In the genomic region with DNA sequence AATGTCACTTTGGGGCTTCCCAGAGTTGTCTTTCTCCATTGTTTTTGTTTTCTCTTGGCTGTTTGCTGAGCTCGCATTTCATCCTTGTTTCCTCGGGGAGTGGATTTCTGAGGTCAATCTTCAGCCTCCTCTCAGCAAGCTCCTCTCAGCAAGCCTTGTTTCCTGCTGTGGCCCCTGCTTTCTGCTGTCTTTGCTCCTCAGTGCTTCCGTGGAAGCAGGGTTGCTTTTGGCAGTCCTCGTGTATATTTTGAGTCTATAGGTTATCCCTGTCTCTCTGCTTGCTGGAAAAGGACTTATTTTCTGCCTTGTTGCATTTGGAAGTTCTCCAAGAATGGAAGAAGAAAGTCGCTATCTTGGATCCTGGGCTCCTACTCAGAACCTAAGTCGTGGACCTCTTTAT, we compare ENCODE assay signal across 24 mouse cellular contexts. TPM values are rescaled to one million over a fixed set of nuclear protein-coding genes. Genes with fewer than 3 reads are reported as not detected.
DNase-seq lines count a peak whose midpoint lies in the region; ATAC-seq and TF ChIP-seq lines count a peak whose summit lies in the region.
"Had no signal": no experiment of that assay in that cellular context is flagged by ENCODE, and none has a peak within 500 bp of the region (broad histone marks: within the 10 kb centered on the region; RNA-seq: fewer than 3 reads in every experiment).

No protein-coding gene starts in this region.

- peak; percentile 3 for DNase-seq in hindbrain, embryonic 10.5 days (ENCODE audit: low spot score)
- peak; percentile 29 for DNase-seq in kidney, postnatal 0 days (ENCODE audit: low spot score)
- DNase-seq in kidney, adult 2 months: no peak
- no peak for DNase-seq in neural tube, embryonic 11.5 days (ENCODE audit: low spot score)
- DNase-seq in neural tube, embryonic 10.5 days (ENCODE audit: extremely low spot score, low spot score): no peak
- DNase-seq in layer of hippocampus, adult 8-10 months (ENCODE audit: low spot score in 2 of 2): no peak
- DNase-seq: adrenal gland, postnatal 14 days; cerebellum, adult 2 months; cerebellum, postnatal 10 days; embryo, embryonic 11 days; gastrocnemius, adult 2 months; gastrocnemius, postnatal 25 days had no signal

- H3K4me2 ChIP-seq in hindbrain, embryonic 16.5 days (ENCODE audit: low read length): no peak overlapping the region
- H3K4me2 ChIP-seq in kidney, postnatal 0 days (ENCODE audit: low read length): no peak overlapping the region
- H3K4me2 ChIP-seq in neural tube, embryonic 11.5 days (ENCODE audit: low read depth): no peak overlapping the region
- H3K4me2 ChIP-seq: embryonic facial prominence, embryonic 15.5 days; heart, embryonic 12.5 days; hindbrain, embryonic 15.5 days had no signal

- WGBS in hindbrain, embryonic 10.5 days: 24% methylated on average over 6 of the region's 6 CpGs
- WGBS in hindbrain, embryonic 16.5 days: 23% methylated on average over 6 of the region's 6 CpGs
- 14% methylated on average over 6 of the region's 6 CpGs for WGBS in kidney, postnatal 0 days
- WGBS in kidney, adult 2 months: 22% methylated on average over 6 of the region's 6 CpGs
- 30% methylated on average over 6 of the region's 6 CpGs for WGBS in neural tube, embryonic 11.5 days

- no peak overlapping the region for H3K9ac ChIP-seq in hindbrain, embryonic 16.5 days (ENCODE audit: low read depth, low read length)
- no peak overlapping the region for H3K9ac ChIP-seq in kidney, postnatal 0 days (ENCODE audit: low read depth, low read length)
- H3K9ac ChIP-seq in neural tube, embryonic 11.5 days (ENCODE audit: low read length): no peak overlapping the region
- H3K9ac ChIP-seq: embryonic facial prominence, embryonic 15.5 days; heart, embryonic 12.5 days; hindbrain, embryonic 15.5 days had no signal

- peaks cover 4% of the 10 kb centered on the region; the same call in 1 of the 2 replicates for H3K4me1 ChIP-seq in hindbrain, embryonic 10.5 days (replicated peaks)
- H3K4me1 ChIP-seq in hindbrain, embryonic 16.5 days (ENCODE audit: control insufficient read depth, insufficient read depth, low read depth, low read length): peaks cover 9% of the 10 kb centered on the region
- H3K4me1 ChIP-seq in kidney, postnatal 0 days (replicated peaks; ENCODE audit: insufficient read depth, low read length): no peaks in the 10 kb centered on the region
- no peaks in the 10 kb centered on the region for H3K4me1 ChIP-seq in kidney, adult 2 months (ENCODE audit: control insufficient read depth, insufficient read depth, low read length)
- H3K4me1 ChIP-seq in neural tube, embryonic 11.5 days (ENCODE audit: control insufficient read depth, insufficient read depth, low read length): no peaks in the 10 kb centered on the region
- H3K4me1 ChIP-seq: embryonic facial prominence, embryonic 15.5 days had no signal

- ATAC-seq in hindbrain, embryonic 16.5 days: no peak
- ATAC-seq in kidney, postnatal 0 days (replicated peaks; ENCODE audit: low FRiP score, low read depth): no peak
- no peak for ATAC-seq in neural tube, embryonic 11.5 days (ENCODE audit: insufficient read depth, low FRiP score, low TSS enrichment)
- ATAC-seq: activated CD4-positive, CD25-positive, alpha-beta regulatory T cell, adult 4 months; forebrain, embryonic 14.5 days; Patski had no signal

- no peak overlapping the region for H3K27ac ChIP-seq in hindbrain, embryonic 10.5 days
- H3K27ac ChIP-seq in hindbrain, embryonic 16.5 days (ENCODE audit: low read depth, low read length): no peak overlapping the region
- H3K27ac ChIP-seq in kidney, postnatal 0 days: no peak overlapping the region
- H3K27ac ChIP-seq in kidney, adult 2 months (ENCODE audit: insufficient read depth, low read depth, low read length): no peak overlapping the region
- H3K27ac ChIP-seq in neural tube, embryonic 11.5 days (ENCODE audit: low read depth, low read length): 0 out of 2 replicates have a peak overlapping the region, but pooled peaks have one; percentile 20
- H3K27ac ChIP-seq: embryonic facial prominence, embryonic 15.5 days; forebrain, embryonic 10.5 days; gastrocnemius, adult 2 months; hindbrain, embryonic 15.5 days had no signal

- no peaks in the 10 kb centered on the region for H3K36me3 ChIP-seq in hindbrain, embryonic 10.5 days
- no peaks in the 10 kb centered on the region for H3K36me3 ChIP-seq in hindbrain, embryonic 16.5 days (ENCODE audit: control insufficient read depth, insufficient read depth, low read length)
- no peaks in the 10 kb centered on the region for H3K36me3 ChIP-seq in kidney, postnatal 0 days (ENCODE audit: insufficient read depth, low read length)
- H3K36me3 ChIP-seq in kidney, adult 2 months (ENCODE audit: control insufficient read depth, insufficient read depth, low read length): no peaks in the 10 kb centered on the region
- no peaks in the 10 kb centered on the region for H3K36me3 ChIP-seq in neural tube, embryonic 11.5 days (ENCODE audit: control insufficient read depth, insufficient read depth, low read length)
- H3K36me3 ChIP-seq: embryonic facial prominence, embryonic 15.5 days; forebrain, embryonic 10.5 days; heart, embryonic 12.5 days; hindbrain, embryonic 15.5 days had no signal

- TF ChIP-seq POLR2A in kidney, adult 2 months (IDR thresholded peaks at IDR 0.05; ENCODE audit: low read depth, low read length): no peak

- no peak overlapping the region for H3K4me3 ChIP-seq in hindbrain, embryonic 10.5 days
- H3K4me3 ChIP-seq in hindbrain, embryonic 16.5 days (ENCODE audit: low read length): no peak overlapping the region
- H3K4me3 ChIP-seq in kidney, postnatal 0 days (replicated peaks; ENCODE audit: low read depth, low read length): no peak overlapping the region
- H3K4me3 ChIP-seq in kidney, adult 2 months (ENCODE audit: insufficient read depth, low read depth, low read length): no peak overlapping the region
- H3K4me3 ChIP-seq in neural tube, embryonic 11.5 days (ENCODE audit: low read depth, low read length): no peak overlapping the region
- H3K4me3 ChIP-seq: embryonic facial prominence, embryonic 15.5 days; erythroblast, embryonic 14.5 days; forebrain, embryonic 10.5 days; gastrocnemius, adult 2 months; heart, embryonic 12.5 days; hindbrain, embryonic 15.5 days had no signal

- no peak for TF ChIP-seq CTCF in kidney, postnatal 0 days (IDR thresholded peaks at IDR 0.05; ENCODE audit: low read depth)
- no peak for TF ChIP-seq CTCF in kidney, adult 2 months (conservative IDR thresholded peaks at IDR 0.05; ENCODE audit: insufficient read depth, insufficient read length, low read depth, low read length)

- no peaks in the 10 kb centered on the region for H3K27me3 ChIP-seq in hindbrain, embryonic 10.5 days (ENCODE audit: insufficient read depth, poor library complexity, severe bottlenecking)
- H3K27me3 ChIP-seq in hindbrain, embryonic 16.5 days (replicated peaks; ENCODE audit: control insufficient read depth, insufficient read depth, low read length): no peaks in the 10 kb centered on the region
- no peaks in the 10 kb centered on the region for H3K27me3 ChIP-seq in kidney, postnatal 0 days (ENCODE audit: insufficient read depth, low read length)
- H3K27me3 ChIP-seq in kidney, adult 2 months (replicated peaks; ENCODE audit: control insufficient read depth, insufficient read depth, low read length): no peaks in the 10 kb centered on the region
- no peaks in the 10 kb centered on the region for H3K27me3 ChIP-seq in neural tube, embryonic 11.5 days (ENCODE audit: control insufficient read depth, insufficient read depth, low read length)
- H3K27me3 ChIP-seq: embryonic facial prominence, embryonic 15.5 days; heart, embryonic 12.5 days; hindbrain, embryonic 15.5 days had no signal

- H3K9me3 ChIP-seq in hindbrain, embryonic 10.5 days: no peaks in the 10 kb centered on the region
- no peaks in the 10 kb centered on the region for H3K9me3 ChIP-seq in hindbrain, embryonic 16.5 days (ENCODE audit: control insufficient read depth, low read length)
- H3K9me3 ChIP-seq in kidney, postnatal 0 days (replicated peaks; ENCODE audit: low read length): no peaks in the 10 kb centered on the region
- H3K9me3 ChIP-seq in neural tube, embryonic 11.5 days (ENCODE audit: control insufficient read depth, low read length): no peaks in the 10 kb centered on the region
- H3K9me3 ChIP-seq: embryonic facial prominence, embryonic 15.5 days; forebrain, embryonic 10.5 days; heart, embryonic 12.5 days; hindbrain, embryonic 15.5 days had no signal

RNA-seq across cellular contexts. Expression of a gene that starts 24.9 kb away (rescaled TPM):
- 1.2 and 1.6 TPM in 2 replicates for polyA plus RNA-seq in hindbrain, embryonic 10.5 days (2016; fragmentation: Nextera tagmentation; extraction: Ambion mirVana)
- polyA plus RNA-seq in hindbrain, embryonic 16.5 days (2015; fragmentation: Nextera tagmentation; extraction: Ambion mirVana): 1.9 and 3.2 TPM in 2 replicates
- 0.28 and 0.47 TPM in 2 replicates for polyA plus RNA-seq in kidney, postnatal 0 days (2015; fragmentation: Nextera tagmentation; extraction: Ambion mirVana)
- polyA plus RNA-seq in kidney, adult 2 months (2012; rRNA removed): 0.06 and 0.08 TPM in 2 replicates
- 1.4 and 1.5 TPM in 2 replicates for polyA plus RNA-seq in neural tube, embryonic 11.5 days (2014; fragmentation: Nextera tagmentation; extraction: Ambion mirVana)
- not detected for total RNA-seq in layer of hippocampus, adult 8-10 months (2022)
- total RNA-seq: adrenal gland, postnatal 14 days; CH12.LX; gastrocnemius, adult 2 months; gastrocnemius, postnatal 25 days; heart, adult 8-10 months; heart, postnatal 25 days had no signal
- polyA plus RNA-seq: cerebellum, adult 2 months; erythroblast, embryonic 14.5 days had no signal

RNA-seq across cellular contexts. Expression of a gene that starts 28.1 kb away (rescaled TPM):
- polyA plus RNA-seq in hindbrain, embryonic 10.5 days (2016; fragmentation: Nextera tagmentation; extraction: Ambion mirVana): 44.5 and 47.0 TPM in 2 replicates
- polyA plus RNA-seq in hindbrain, embryonic 16.5 days (2015; fragmentation: Nextera tagmentation; extraction: Ambion mirVana): 33.0 and 40.6 TPM in 2 replicates
- 30.0 and 32.3 TPM in 2 replicates for polyA plus RNA-seq in kidney, postnatal 0 days (2015; fragmentation: Nextera tagmentation; extraction: Ambion mirVana)
- 63.8 and 83.5 TPM in 2 replicates for polyA plus RNA-seq in kidney, adult 2 months (2012; rRNA removed)
- polyA plus RNA-seq in neural tube, embryonic 11.5 days (2014; fragmentation: Nextera tagmentation; extraction: Ambion mirVana): 35.6 and 38.1 TPM in 2 replicates
- total RNA-seq in layer of hippocampus, adult 8-10 months (2022): 10 to 100 TPM; 60.0 to 93.5 (median 78.2) TPM

RNA-seq across cellular contexts. Expression of a gene that starts 48.0 kb away (rescaled TPM):
- polyA plus RNA-seq in hindbrain, embryonic 10.5 days (2016; fragmentation: Nextera tagmentation; extraction: Ambion mirVana): 62.9 and 65.2 TPM in 2 replicates
- 62.9 and 67.6 TPM in 2 replicates for polyA plus RNA-seq in hindbrain, embryonic 16.5 days (2015; fragmentation: Nextera tagmentation; extraction: Ambion mirVana)
- 35.9 and 38.3 TPM in 2 replicates for polyA plus RNA-seq in kidney, postnatal 0 days (2015; fragmentation: Nextera tagmentation; extraction: Ambion mirVana)
- 26.0 and 28.7 TPM in 2 replicates for polyA plus RNA-seq in kidney, adult 2 months (2012; rRNA removed)
- polyA plus RNA-seq in neural tube, embryonic 11.5 days (2014; fragmentation: Nextera tagmentation; extraction: Ambion mirVana): 35.1 and 38.2 TPM in 2 replicates
- 10 to 100 TPM; 56.0 to 81.9 (median 69.0) TPM for total RNA-seq in layer of hippocampus, adult 8-10 months (2022)

Comparison
In these comparisons a context has a peak if more than half of its experiments do, and no peak if none do; other contexts are left out.
1. DNase-seq: peak in hindbrain, embryonic 10.5 days (single experiment) and kidney, postnatal 0 days (single experiment); none in kidney, adult 2 months (single experiment), neural tube, embryonic 11.5 days (single experiment), neural tube, embryonic 10.5 days (single experiment) and layer of hippocampus, adult 8-10 months (0 of 2).